Mouse (Mus musculus) stomach, postnatal 0 days (tissue): ENCODE data around the gene Fry.

Source experiments
- CTCF ChIP-seq: IDR thresholded peaks from 2 replicates; pipeline ENCODE4 v1.5.1; 2016; ENCODE audit warnings: antibody characterized with exemption, low read depth, mild to moderate bottlenecking, moderate library complexity
- EP300 ChIP-seq: optimal IDR thresholded peaks from 2 replicates; pipeline ENCODE3; 2016; ENCODE audit warnings: antibody characterized with exemption

GRCm38 (mm10) chr5:150457165-150457903, 338.9 kb downstream of the Fry start:
- TF ChIP-seq CTCF (no peak), EP300 (no peak)
